Comparison of ENCODE assay signal across 9 mouse cellular contexts in the genomic region with DNA sequence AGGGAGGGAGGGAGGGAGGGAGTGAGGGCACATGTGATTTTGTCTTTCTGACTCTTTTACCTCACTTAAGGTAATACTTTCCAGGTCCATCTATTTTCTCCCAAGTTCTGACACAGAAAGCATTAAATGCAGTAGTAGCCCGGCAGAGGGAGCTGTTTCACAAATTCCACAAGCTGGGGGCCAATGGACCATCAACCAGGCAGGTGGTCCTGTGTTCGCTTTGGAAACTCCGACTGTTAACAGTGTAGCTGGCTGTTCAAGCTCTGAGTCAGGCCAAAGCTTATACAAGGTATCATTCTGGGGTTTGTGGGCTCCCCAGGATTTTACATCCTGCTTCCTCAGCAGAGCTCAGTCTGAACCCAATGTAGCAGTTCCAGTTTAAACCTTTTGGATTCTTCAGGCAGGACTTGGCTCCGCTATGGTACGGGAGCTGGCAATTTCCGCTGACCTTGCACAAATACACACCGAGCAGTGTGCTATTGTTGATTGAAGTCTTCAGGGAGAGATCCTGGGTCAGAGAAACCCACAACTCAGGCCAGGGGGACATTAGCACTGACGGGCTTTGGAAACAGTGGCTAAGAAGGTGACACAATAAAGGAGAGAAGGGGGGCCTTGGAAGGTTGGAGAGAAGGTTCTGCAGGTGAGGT.
DNase-seq lines count a peak whose midpoint lies in the region; ATAC-seq and TF ChIP-seq lines count a peak whose summit lies in the region.
"Had no signal": no experiment of that assay in that cellular context is flagged by ENCODE, and none has a peak within 500 bp of the region (broad histone marks: within the 10 kb centered on the region; RNA-seq: fewer than 3 reads in every experiment).

No protein-coding gene starts in this region.

- no peak overlapping the region for H3K4me2 ChIP-seq in embryonic facial prominence, embryonic 11.5 days (ENCODE audit: low read depth, low read length)
- H3K4me2 ChIP-seq in hindbrain, embryonic 15.5 days, result no peak overlapping the region
- no peak overlapping the region for H3K4me2 ChIP-seq in liver, embryonic 13.5 days

- ATAC-seq in embryonic facial prominence, embryonic 11.5 days (replicated peaks; ENCODE audit: insufficient number of reproducible peaks, low FRiP score, low TSS enrichment, low read depth), result no peak
- ATAC-seq in hindbrain, embryonic 15.5 days (ENCODE audit: low FRiP score, low read depth), result 0 out of 2 replicates have a peak, but pooled peaks have one; percentile 20
- no peak for ATAC-seq in liver, embryonic 13.5 days (ENCODE audit: low read depth)

- 41% methylated on average over 8 of the region's 8 CpGs for WGBS in embryonic facial prominence, embryonic 11.5 days
- 39% methylated on average over 8 of the region's 8 CpGs for WGBS in hindbrain, embryonic 15.5 days
- WGBS in liver, embryonic 13.5 days (ENCODE audit: insufficient replicate concordance), result 41% methylated on average over 8 of the region's 8 CpGs
- 54% methylated on average over 8 of the region's 8 CpGs for WGBS in small intestine, adult 2 months

- H3K36me3 ChIP-seq in embryonic facial prominence, embryonic 11.5 days (replicated peaks; ENCODE audit: control insufficient read depth, insufficient read depth, low read depth, low read length), result no peaks in the 10 kb centered on the region
- no peaks in the 10 kb centered on the region for H3K36me3 ChIP-seq in hindbrain, embryonic 15.5 days
- no peaks in the 10 kb centered on the region for H3K36me3 ChIP-seq in liver, embryonic 13.5 days
- H3K36me3 ChIP-seq in small intestine, adult 2 months (ENCODE audit: control insufficient read depth, insufficient read depth, low read length), result no peaks in the 10 kb centered on the region

- peaks cover 3% of the 10 kb centered on the region; the same call in 1 of the 2 replicates for H3K4me1 ChIP-seq in embryonic facial prominence, embryonic 11.5 days (ENCODE audit: control insufficient read depth, insufficient read depth, low read length)
- H3K4me1 ChIP-seq in hindbrain, embryonic 15.5 days (replicated peaks), result peaks cover 15% of the 10 kb centered on the region
- H3K4me1 ChIP-seq in liver, embryonic 13.5 days (replicated peaks), result no peaks in the 10 kb centered on the region; the same call in 1 of the 2 replicates
- H3K4me1 ChIP-seq in small intestine, adult 2 months (ENCODE audit: control insufficient read depth, insufficient read depth, insufficient read length, low read length), result peaks cover 3% of the 10 kb centered on the region; the same call in 1 of the 2 replicates

- no peak overlapping the region for H3K4me3 ChIP-seq in embryonic facial prominence, embryonic 11.5 days (ENCODE audit: low read depth, low read length)
- no peak overlapping the region for H3K4me3 ChIP-seq in hindbrain, embryonic 15.5 days
- no peak overlapping the region for H3K4me3 ChIP-seq in liver, embryonic 13.5 days (replicated peaks)
- no peak overlapping the region for H3K4me3 ChIP-seq in small intestine, adult 2 months (ENCODE audit: low read depth, low read length)

- H3K9me3 ChIP-seq in embryonic facial prominence, embryonic 11.5 days (replicated peaks; ENCODE audit: control insufficient read depth, low read length), result no peaks in the 10 kb centered on the region
- no peaks in the 10 kb centered on the region for H3K9me3 ChIP-seq in hindbrain, embryonic 15.5 days
- H3K9me3 ChIP-seq in liver, embryonic 13.5 days (replicated peaks), result no peaks in the 10 kb centered on the region

- no peaks in the 10 kb centered on the region for H3K27me3 ChIP-seq in embryonic facial prominence, embryonic 11.5 days (ENCODE audit: control insufficient read depth, insufficient read depth, low read length)
- H3K27me3 ChIP-seq in hindbrain, embryonic 15.5 days, result no peaks in the 10 kb centered on the region
- no peaks in the 10 kb centered on the region for H3K27me3 ChIP-seq in liver, embryonic 13.5 days
- H3K27me3 ChIP-seq in small intestine, adult 2 months (ENCODE audit: control insufficient read depth, insufficient read depth, low read length), result no peaks in the 10 kb centered on the region

- no peak for TF ChIP-seq POLR2A in small intestine, adult 2 months (IDR thresholded peaks at IDR 0.05; ENCODE audit: low read depth, low read length)

- TF ChIP-seq CTCF in small intestine, adult 2 months (IDR thresholded peaks at IDR 0.05; ENCODE audit: extremely low read depth, insufficient read length, insufficient replicate concordance, low read depth, low read length), result peak; percentile 59; the same call in 1 of the 2 replicates

- no peak overlapping the region for H3K9ac ChIP-seq in embryonic facial prominence, embryonic 11.5 days (replicated peaks; ENCODE audit: low read length)
- no peak overlapping the region for H3K9ac ChIP-seq in hindbrain, embryonic 15.5 days
- no peak overlapping the region for H3K9ac ChIP-seq in liver, embryonic 13.5 days

- no peak overlapping the region for H3K27ac ChIP-seq in embryonic facial prominence, embryonic 11.5 days (replicated peaks; ENCODE audit: low read depth, low read length)
- no peak overlapping the region for H3K27ac ChIP-seq in hindbrain, embryonic 15.5 days (replicated peaks)
- no peak overlapping the region for H3K27ac ChIP-seq in liver, embryonic 13.5 days
- H3K27ac ChIP-seq in small intestine, adult 2 months (ENCODE audit: insufficient read depth, low read depth, low read length), result no peak overlapping the region
- H3K27ac ChIP-seq: macrophage had no signal

- peak; percentile 26 to 53 for DNase-seq in left cerebral cortex, adult 18-20 months (ENCODE audit: low spot score in 2 of 2)
- DNase-seq in left cerebral cortex, adult 11 months (ENCODE audit: low spot score), result no peak
- peak; percentile 66 for DNase-seq in adipocyte (ENCODE audit: low spot score)
- DNase-seq in embryonic facial prominence, embryonic 11.5 days (ENCODE audit: low spot score), result peak; percentile 93
- peak; percentile 5 for DNase-seq in liver, embryonic 13.5 days
- no peak for DNase-seq in spleen, adult 12 weeks (ENCODE audit: low spot score)

Comparison
In these comparisons a context has a peak if more than half of its experiments do, and no peak if none do; other contexts are left out.
1. DNase-seq: peak in left cerebral cortex, adult 18-20 months (2 of 2), adipocyte (single experiment), embryonic facial prominence, embryonic 11.5 days (single experiment) and liver, embryonic 13.5 days (single experiment); none in left cerebral cortex, adult 11 months (single experiment) and spleen, adult 12 weeks (single experiment).